Mouse (Mus musculus) naive thymus-derived CD4-positive, alpha-beta T cell, adult 5 months (primary cell): ENCODE results near the gene Pak2. TPM values are rescaled to one million over a fixed set of nuclear protein-coding genes. Genes with fewer than 3 reads are reported as not detected.

Source experiments
- polyA plus RNA-seq: library from polyadenylated mRNA; unstranded; fragments of 100-300 nt; shearing (Covaris generic); gene quantifications from one replicate; pipeline ENCODE4 v1.2.1, GENCODE M21; 2017

Gene Pak2
- 154 TPM for polyA plus RNA-seq

DNA sequence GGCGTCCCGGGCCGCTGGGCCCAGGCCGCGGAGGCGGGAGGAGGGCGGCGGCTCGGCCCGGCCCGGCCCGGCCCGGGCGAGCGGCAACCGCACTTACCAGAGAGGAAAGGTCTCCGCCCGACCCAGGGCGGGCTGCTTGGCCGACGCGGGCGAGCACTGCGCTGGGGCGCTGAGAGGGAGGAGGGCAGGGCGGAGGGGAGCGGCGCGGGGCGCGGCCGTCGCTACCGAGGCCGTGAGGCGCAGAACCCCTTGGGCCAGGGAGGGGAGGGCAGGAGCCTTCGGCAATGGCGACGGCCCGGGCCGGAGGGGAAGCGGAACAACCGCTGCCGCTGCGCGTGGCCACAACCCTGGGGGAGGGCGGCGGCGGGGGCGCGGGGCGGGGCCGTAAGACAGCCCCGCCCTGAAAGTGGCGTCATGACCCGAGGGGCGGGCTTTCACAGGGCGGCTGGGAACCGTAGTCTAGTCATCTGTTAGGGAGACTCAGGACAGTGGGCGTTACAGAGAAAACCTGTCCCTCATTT is at the start of gene Pak2:
Pak2 (minus strand) TSS at position 352 of the 521 bp plus-strand sequence.

DNA sequence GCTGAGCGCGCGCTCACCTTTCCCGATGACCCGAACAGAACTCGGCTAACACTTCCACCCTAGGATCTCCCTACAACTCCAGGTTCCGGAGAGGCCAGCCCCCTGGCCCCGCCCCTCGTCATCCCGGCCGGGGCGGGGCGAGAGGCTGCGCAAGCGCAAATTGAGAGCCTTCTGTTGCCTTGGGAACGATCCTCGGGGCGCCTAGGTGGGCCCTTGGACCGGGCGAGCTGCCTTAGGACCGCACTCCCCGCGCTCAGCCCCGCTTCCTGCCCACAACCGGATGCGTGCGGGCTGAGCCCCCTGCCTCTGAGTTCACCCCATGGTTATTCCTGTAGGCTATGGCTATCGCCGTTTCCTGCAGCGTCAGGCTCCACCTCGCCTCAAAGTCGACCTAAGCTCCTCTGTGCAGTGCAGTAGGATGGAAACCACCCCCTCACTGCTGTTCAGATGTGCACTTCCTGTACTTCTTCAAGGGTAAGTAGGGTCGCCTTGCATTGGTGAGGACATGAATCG is 20.6 kb upstream of the Pak2 start, which contains the start of the genes Pigx and Cep19:
Pigx (minus strand) TSS at position 103 of the 513 bp plus-strand sequence.
Cep19 (plus strand) TSS at position 163 of the 513 bp plus-strand sequence.

DNA sequence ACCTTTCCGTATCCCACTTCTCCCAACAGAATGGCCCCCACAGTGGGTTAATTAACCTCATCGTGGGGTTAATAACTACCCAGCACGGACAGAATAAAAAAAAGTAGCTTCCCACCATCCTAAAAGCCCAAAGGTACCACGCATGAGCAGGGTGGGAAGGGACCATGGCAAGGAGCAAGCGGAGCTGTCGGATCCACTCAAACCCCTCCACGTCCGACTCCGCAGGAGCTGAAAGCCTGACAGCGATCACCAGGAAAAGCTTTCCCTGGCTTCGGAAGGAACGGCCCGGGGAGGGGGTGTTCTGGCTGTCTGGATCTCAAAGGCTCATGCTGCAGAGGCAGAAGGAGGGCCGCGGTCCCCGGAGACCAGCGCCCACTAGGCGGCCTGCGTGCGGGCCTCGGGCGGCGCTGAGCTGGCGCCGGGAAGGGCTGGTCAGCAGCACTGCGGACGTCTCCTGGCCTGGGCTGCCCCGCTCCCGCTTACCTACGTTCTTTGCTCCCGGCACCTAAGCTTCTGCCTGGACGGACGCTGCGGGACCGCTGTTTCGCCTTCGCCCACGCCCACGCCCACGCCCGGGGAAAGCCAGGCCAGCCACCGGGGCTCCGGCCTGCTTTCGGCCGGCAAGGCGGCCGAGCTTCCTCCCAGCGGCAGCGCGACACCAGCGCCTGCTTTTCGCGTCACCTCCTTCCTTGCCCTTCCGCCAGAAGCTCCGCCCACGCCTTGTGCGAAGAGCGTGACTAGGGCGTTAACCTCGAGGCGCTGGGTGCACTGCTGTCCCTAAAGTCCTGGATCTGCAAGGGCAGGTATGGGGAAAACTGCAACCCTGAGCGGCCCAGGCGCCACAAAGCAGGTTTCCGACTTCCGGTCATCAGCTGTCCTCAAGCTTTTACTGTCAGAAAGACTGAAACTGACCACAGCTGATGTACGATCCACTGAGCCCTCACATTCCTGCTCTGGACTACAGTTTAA is 76.3 kb downstream of the Pak2 start, which contains the start of gene Senp5:
Senp5 (minus strand) TSS at position 779 of the 969 bp plus-strand sequence.

Other genes starting within 250 kb of the Pak2 start
- not detected for gene Meltf, start 200.5 kb downstream of the Pak2 start, polyA plus RNA-seq
- gene Pigz, start 145.5 kb downstream of the Pak2 start, polyA plus RNA-seq = 0.30 TPM
- 24.7 TPM for gene 0610012G03Rik, start 130.8 kb downstream of the Pak2 start, polyA plus RNA-seq
- gene Ncbp2, start 130.8 kb downstream of the Pak2 start, polyA plus RNA-seq = 15.4 TPM
- 23.2 TPM for gene Senp5, start 76.1 kb downstream of the Pak2 start, polyA plus RNA-seq
- 71.9 TPM for gene Pigx, start 20.4 kb upstream of the Pak2 start, polyA plus RNA-seq
- 3.3 TPM for gene Cep19, start 20.5 kb upstream of the Pak2 start, polyA plus RNA-seq
- 43.1 TPM for gene Nrros, start 86.3 kb upstream of the Pak2 start, polyA plus RNA-seq
- not detected for gene Bex6, start 100.5 kb upstream of the Pak2 start, polyA plus RNA-seq
- gene Fbxo45, start 167.8 kb upstream of the Pak2 start, polyA plus RNA-seq = 11.6 TPM
- gene Wdr53, start 167.9 kb upstream of the Pak2 start, polyA plus RNA-seq = 10.5 TPM
- not detected for gene Smco1, start 192.1 kb upstream of the Pak2 start, polyA plus RNA-seq
- 23.1 TPM for gene Rnf168, start 198.1 kb upstream of the Pak2 start, polyA plus RNA-seq